ENCODE assay signal across 15 mouse cellular contexts in the genomic region with DNA sequence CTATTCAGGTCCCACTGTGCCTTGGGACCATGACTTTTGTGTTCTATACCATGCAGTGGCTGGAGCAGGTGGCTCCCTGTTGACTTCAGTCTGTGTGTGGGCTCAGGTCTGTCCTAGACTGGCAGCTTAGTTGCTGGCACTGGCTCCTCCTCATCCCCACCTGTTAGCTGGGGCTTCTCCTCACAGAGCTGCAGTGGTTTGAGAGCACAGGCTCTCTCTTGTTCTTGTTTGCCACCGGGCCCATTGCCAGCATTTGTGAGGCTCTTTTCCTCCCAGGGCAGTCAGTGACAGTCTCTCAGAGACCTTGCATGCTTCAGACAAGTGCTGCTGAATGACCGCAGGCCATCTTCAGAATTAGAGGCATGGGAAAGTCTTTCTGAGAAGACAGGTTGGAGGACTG.
"Had no signal": no experiment of that assay in that cellular context is flagged by ENCODE, and none has a peak within 500 bp of the region (broad histone marks: within the 10 kb centered on the region; RNA-seq: fewer than 3 reads in every experiment).

No protein-coding gene starts in this region.

- H3K36me3 ChIP-seq: midbrain, embryonic 12.5 days had no signal

- DNase-seq: kidney, adult 2 months; kidney, postnatal 14 days; layer of hippocampus, postnatal 36 days; lung, adult 18-20 months; retina, postnatal 1 day; spleen, adult 18-20 months; thymus, adult 2 months; thymus, postnatal 25 days had no signal

- H3K4me3 ChIP-seq: kidney, embryonic 15.5 days; limb, embryonic 13.5 days; midbrain, embryonic 12.5 days; neural tube, embryonic 13.5 days had no signal

- H3K27me3 ChIP-seq: kidney, embryonic 15.5 days; limb, embryonic 13.5 days; midbrain, embryonic 12.5 days; neural tube, embryonic 13.5 days had no signal

- H3K9me3 ChIP-seq: kidney, embryonic 15.5 days; limb, embryonic 13.5 days; midbrain, embryonic 12.5 days; neural tube, embryonic 13.5 days had no signal

- H3K27ac ChIP-seq: kidney, embryonic 15.5 days; limb, embryonic 13.5 days; liver, embryonic 14.5 days; midbrain, embryonic 12.5 days; neural tube, embryonic 13.5 days had no signal

- ATAC-seq: intestine, embryonic 16.5 days; midbrain, embryonic 16.5 days had no signal

- H3K4me1 ChIP-seq: kidney, embryonic 15.5 days; limb, embryonic 13.5 days; midbrain, embryonic 12.5 days; neural tube, embryonic 13.5 days had no signal

- H3K9ac ChIP-seq: kidney, embryonic 15.5 days; limb, embryonic 13.5 days; liver, embryonic 14.5 days; midbrain, embryonic 12.5 days; neural tube, embryonic 13.5 days had no signal

- H3K4me2 ChIP-seq: kidney, embryonic 15.5 days; limb, embryonic 13.5 days; midbrain, embryonic 12.5 days; neural tube, embryonic 13.5 days had no signal
